27 mouse cellular contexts compared by ENCODE assay signal in genomic region chr7:89436404-89436803, GRCm38 (mm10). TPM values are rescaled to one million over a fixed set of nuclear protein-coding genes. Genes with fewer than 3 reads are reported as not detected.
"Had no signal": no experiment of that assay in that cellular context is flagged by ENCODE, and none has a peak within 500 bp of the region (broad histone marks: within the 10 kb centered on the region; RNA-seq: fewer than 3 reads in every experiment).

No protein-coding gene starts in this region.

- H3K9me3 ChIP-seq: heart, embryonic 13.5 days; heart, embryonic 15.5 days; hindbrain, embryonic 12.5 days; intestine, embryonic 15.5 days; limb, embryonic 10.5 days; limb, embryonic 12.5 days; liver, embryonic 13.5 days had no signal

- H3K27me3 ChIP-seq: heart, embryonic 13.5 days; heart, embryonic 15.5 days; hindbrain, embryonic 12.5 days; intestine, embryonic 15.5 days; limb, embryonic 12.5 days; liver, embryonic 13.5 days had no signal

- DNase-seq: forebrain, postnatal 0 days; gastrocnemius, postnatal 14 days; gastrocnemius, postnatal 36 days; heart, adult 11 months; heart, adult 2 months; heart, postnatal 14 days; heart, postnatal 36 days; kidney, adult 8-10 months; kidney, postnatal 25 days; kidney, postnatal 4 days; liver; liver, embryonic 13.5 days had no signal

- H3K27ac ChIP-seq: heart, adult 2 months; heart, embryonic 13.5 days; heart, embryonic 15.5 days; hindbrain, embryonic 12.5 days; hindbrain, embryonic 14.5 days; intestine, embryonic 15.5 days; kidney, postnatal 0 days; layer of hippocampus, adult 2 months; left cerebral cortex, adult 2 months; limb, embryonic 10.5 days; limb, embryonic 12.5 days; liver, embryonic 13.5 days had no signal

- ATAC-seq: forebrain, postnatal 0 days; hindbrain, embryonic 16.5 days; inflammation-experienced regulatory T-cells, adult 6 months; intestine, embryonic 15.5 days; intestine, postnatal 0 days had no signal

- H3K4me2 ChIP-seq: heart, embryonic 11.5 days; heart, embryonic 13.5 days; heart, embryonic 15.5 days; hindbrain, embryonic 12.5 days; hindbrain, embryonic 14.5 days; intestine, embryonic 15.5 days; limb, embryonic 12.5 days; liver, embryonic 11.5 days; liver, embryonic 13.5 days had no signal

- H3K9ac ChIP-seq: forebrain, postnatal 0 days; heart, embryonic 13.5 days; heart, embryonic 15.5 days; hindbrain, embryonic 12.5 days; hindbrain, embryonic 14.5 days; intestine, embryonic 15.5 days; limb, embryonic 12.5 days; liver, embryonic 13.5 days had no signal

- H3K4me1 ChIP-seq: hindbrain, embryonic 12.5 days; limb, embryonic 10.5 days; liver, embryonic 13.5 days had no signal

- H3K36me3 ChIP-seq: heart, embryonic 13.5 days; heart, embryonic 15.5 days; hindbrain, embryonic 12.5 days; intestine, embryonic 15.5 days; limb, embryonic 10.5 days; limb, embryonic 12.5 days; liver, embryonic 13.5 days had no signal

- H3K4me3 ChIP-seq: heart, adult 2 months; heart, embryonic 13.5 days; heart, embryonic 15.5 days; hindbrain, embryonic 12.5 days; intestine, embryonic 15.5 days; layer of hippocampus, adult 2 months; left cerebral cortex, adult 2 months; limb, embryonic 10.5 days; limb, embryonic 12.5 days; liver, embryonic 13.5 days had no signal

RNA-seq across cellular contexts. Expression of gene Fzd4, which starts 32.2 kb away (rescaled TPM):
- polyA plus RNA-seq: inflammation-experienced regulatory T-cells, adult 6 months had no signal
